Comparison of ENCODE assay signal across 22 mouse cellular contexts in genomic region chr13:29403217-29403616, GRCm38 (mm10).
A peak's percentile ranks its signal among the peaks of the same experiment; 100 is the strongest.
DNase-seq lines count a peak whose midpoint lies in the region; ATAC-seq lines count a peak whose summit lies in the region.
"Had no signal": no experiment of that assay in that cellular context is flagged by ENCODE, and none has a peak within 500 bp of the region (broad histone marks: within the 10 kb centered on the region; RNA-seq: fewer than 3 reads in every experiment).

No protein-coding gene starts in this region.

- DNase-seq in heart, embryonic 10.5 days (ENCODE audit: low spot score) = no peak
- no peak for DNase-seq in hindbrain, embryonic 14.5 days (ENCODE audit: low spot score)
- DNase-seq in lung, postnatal 10 days = no peak
- DNase-seq: adrenal gland, postnatal 14 days; cerebellum, adult 11-12 months; cerebellum, adult 9-11 months; cerebellum, postnatal 36 days; gastrocnemius, postnatal 36 days; heart, adult 18-20 months; heart, postnatal 14 days; kidney, adult 11 months had no signal

- H3K9me3 ChIP-seq in heart, embryonic 13.5 days = no peaks in the 10 kb centered on the region
- no peaks in the 10 kb centered on the region for H3K9me3 ChIP-seq in heart, embryonic 10.5 days
- H3K9me3 ChIP-seq in hindbrain, embryonic 15.5 days = no peaks in the 10 kb centered on the region
- no peaks in the 10 kb centered on the region for H3K9me3 ChIP-seq in hindbrain, embryonic 14.5 days (ENCODE audit: control insufficient read depth, low read length)
- no peaks in the 10 kb centered on the region for H3K9me3 ChIP-seq in neural tube, embryonic 14.5 days (ENCODE audit: control insufficient read depth, low read length)
- H3K9me3 ChIP-seq in neural tube, embryonic 15.5 days (replicated peaks) = no peaks in the 10 kb centered on the region
- H3K9me3 ChIP-seq: embryonic facial prominence, embryonic 13.5 days had no signal

- no peak overlapping the region for H3K4me3 ChIP-seq in heart, embryonic 13.5 days
- no peak overlapping the region for H3K4me3 ChIP-seq in heart, embryonic 10.5 days
- no peak overlapping the region for H3K4me3 ChIP-seq in hindbrain, embryonic 15.5 days
- no peak overlapping the region for H3K4me3 ChIP-seq in hindbrain, embryonic 14.5 days (replicated peaks; ENCODE audit: low read length)
- no peak overlapping the region for H3K4me3 ChIP-seq in neural tube, embryonic 14.5 days (ENCODE audit: low read depth, low read length)
- no peak overlapping the region for H3K4me3 ChIP-seq in neural tube, embryonic 15.5 days (replicated peaks)
- H3K4me3 ChIP-seq: embryonic facial prominence, embryonic 13.5 days had no signal

- peaks cover 31% of the 10 kb centered on the region for H3K4me1 ChIP-seq in heart, embryonic 13.5 days
- peaks cover 15% of the 10 kb centered on the region for H3K4me1 ChIP-seq in heart, embryonic 10.5 days
- peaks cover 13% of the 10 kb centered on the region for H3K4me1 ChIP-seq in hindbrain, embryonic 15.5 days (replicated peaks)
- peaks cover 4% of the 10 kb centered on the region for H3K4me1 ChIP-seq in hindbrain, embryonic 14.5 days (replicated peaks; ENCODE audit: control insufficient read depth, insufficient read depth, low read length)
- peaks cover 5% of the 10 kb centered on the region; the same call in 1 of the 2 replicates for H3K4me1 ChIP-seq in neural tube, embryonic 14.5 days (ENCODE audit: control insufficient read depth, insufficient read depth, low read length)
- 0 out of 2 replicates have a peak, but pooled peaks cover 2% of the 10 kb centered on the region for H3K4me1 ChIP-seq in neural tube, embryonic 15.5 days

- H3K27ac ChIP-seq in heart, embryonic 13.5 days (replicated peaks) = peak overlapping the region; percentile 3; the same call in 1 of the 2 replicates
- H3K27ac ChIP-seq in heart, embryonic 10.5 days = no peak overlapping the region; the same call in 1 of the 2 replicates
- H3K27ac ChIP-seq in hindbrain, embryonic 15.5 days (replicated peaks) = no peak overlapping the region; the same call in 1 of the 2 replicates
- no peak overlapping the region for H3K27ac ChIP-seq in hindbrain, embryonic 14.5 days
- H3K27ac ChIP-seq in neural tube, embryonic 14.5 days (ENCODE audit: low read depth, low read length) = no peak overlapping the region
- no peak overlapping the region for H3K27ac ChIP-seq in neural tube, embryonic 15.5 days (replicated peaks)
- H3K27ac ChIP-seq: embryonic facial prominence, embryonic 13.5 days; hindbrain, postnatal 0 days had no signal

- H3K36me3 ChIP-seq in heart, embryonic 13.5 days = no peaks in the 10 kb centered on the region
- H3K36me3 ChIP-seq in heart, embryonic 10.5 days = no peaks in the 10 kb centered on the region
- H3K36me3 ChIP-seq in hindbrain, embryonic 15.5 days = no peaks in the 10 kb centered on the region
- H3K36me3 ChIP-seq in hindbrain, embryonic 14.5 days (replicated peaks; ENCODE audit: control insufficient read depth, insufficient read depth) = no peaks in the 10 kb centered on the region
- H3K36me3 ChIP-seq in neural tube, embryonic 14.5 days (ENCODE audit: control insufficient read depth, insufficient read depth, low read length) = no peaks in the 10 kb centered on the region
- H3K36me3 ChIP-seq in neural tube, embryonic 15.5 days = no peaks in the 10 kb centered on the region
- H3K36me3 ChIP-seq: embryonic facial prominence, embryonic 13.5 days had no signal

- 42% methylated on average over 5 of the region's 5 CpGs for WGBS in heart, embryonic 13.5 days
- WGBS in heart, embryonic 10.5 days = 47% methylated on average over 5 of the region's 5 CpGs
- WGBS in hindbrain, embryonic 15.5 days = 83% methylated on average over 5 of the region's 5 CpGs
- WGBS in hindbrain, embryonic 14.5 days = 81% methylated on average over 5 of the region's 5 CpGs
- 84% methylated on average over 5 of the region's 5 CpGs for WGBS in neural tube, embryonic 14.5 days
- WGBS in neural tube, embryonic 15.5 days = 80% methylated on average over 5 of the region's 5 CpGs

- no peak overlapping the region for H3K9ac ChIP-seq in heart, embryonic 13.5 days
- no peak overlapping the region for H3K9ac ChIP-seq in hindbrain, embryonic 15.5 days
- H3K9ac ChIP-seq in hindbrain, embryonic 14.5 days = no peak overlapping the region
- H3K9ac ChIP-seq in neural tube, embryonic 14.5 days (replicated peaks; ENCODE audit: low read depth, low read length) = no peak overlapping the region
- H3K9ac ChIP-seq in neural tube, embryonic 15.5 days (replicated peaks) = no peak overlapping the region
- H3K9ac ChIP-seq: embryonic facial prominence, embryonic 13.5 days had no signal

- ATAC-seq in heart, embryonic 13.5 days (ENCODE audit: extremely low read depth, insufficient number of reproducible peaks, low FRiP score, low TSS enrichment) = no peak
- ATAC-seq in hindbrain, embryonic 15.5 days (ENCODE audit: low FRiP score, low read depth) = peak; percentile 28; the same call in 1 of the 2 replicates
- ATAC-seq in hindbrain, embryonic 14.5 days (ENCODE audit: low FRiP score) = no peak
- ATAC-seq in neural tube, embryonic 14.5 days (ENCODE audit: low read depth) = peak; percentile 27; the same call in 1 of the 2 replicates
- ATAC-seq in neural tube, embryonic 15.5 days (ENCODE audit: low FRiP score) = no peak
- ATAC-seq: activated CD4-positive, CD25-positive, alpha-beta regulatory T cell, adult 4 months; forebrain, embryonic 14.5 days; hindbrain, postnatal 0 days had no signal

- H3K27me3 ChIP-seq in heart, embryonic 13.5 days (replicated peaks) = no peaks in the 10 kb centered on the region
- H3K27me3 ChIP-seq in heart, embryonic 10.5 days (ENCODE audit: insufficient read depth, poor library complexity, severe bottlenecking) = no peaks in the 10 kb centered on the region
- H3K27me3 ChIP-seq in hindbrain, embryonic 15.5 days = no peaks in the 10 kb centered on the region
- H3K27me3 ChIP-seq in hindbrain, embryonic 14.5 days (ENCODE audit: control insufficient read depth, insufficient read depth, low read length) = no peaks in the 10 kb centered on the region
- no peaks in the 10 kb centered on the region for H3K27me3 ChIP-seq in neural tube, embryonic 14.5 days (ENCODE audit: control insufficient read depth, insufficient read depth, low read length)
- H3K27me3 ChIP-seq in neural tube, embryonic 15.5 days (replicated peaks) = no peaks in the 10 kb centered on the region
- H3K27me3 ChIP-seq: CH12.LX; embryonic facial prominence, embryonic 13.5 days; Patski had no signal

- no peak overlapping the region for H3K4me2 ChIP-seq in heart, embryonic 13.5 days
- no peak overlapping the region for H3K4me2 ChIP-seq in hindbrain, embryonic 15.5 days
- H3K4me2 ChIP-seq in hindbrain, embryonic 14.5 days (replicated peaks) = no peak overlapping the region
- no peak overlapping the region for H3K4me2 ChIP-seq in neural tube, embryonic 14.5 days (ENCODE audit: low read depth, low read length)
- H3K4me2 ChIP-seq in neural tube, embryonic 15.5 days = no peak overlapping the region
- H3K4me2 ChIP-seq: embryonic facial prominence, embryonic 13.5 days; heart, embryonic 11.5 days had no signal

Comparison
In these comparisons a context has a peak if more than half of its experiments do, and no peak if none do; other contexts are left out.
1. ATAC-seq: peak in hindbrain, embryonic 15.5 days (single experiment) and neural tube, embryonic 14.5 days (single experiment); none in heart, embryonic 13.5 days (single experiment), hindbrain, embryonic 14.5 days (single experiment) and neural tube, embryonic 15.5 days (single experiment).